Mouse (Mus musculus) lung, embryonic 16.5 days (tissue): Measurements from ENCODE around the gene Exoc6b. TPM values are rescaled to one million over a fixed set of nuclear protein-coding genes. Genes with fewer than 3 reads are reported as not detected.
"Not testable (repeated sequence)": the region's sequence is repeated elsewhere in the genome, so short reads cannot be mapped to it uniquely, and the experiment has no call there.

Experiments used
- ATAC-seq: fragments of 200-750 bp; cut with Nextera tagmentation; 2 replicates; pipeline ENCODE4 v1.8.0; 2017; ENCODE audit warnings: low read depth, mild to moderate bottlenecking, moderate library complexity
- H3K27ac ChIP-seq: fragments of 300-500 bp; sonication (generic); 2 replicates; pipeline ENCODE4 v1.5.1; 2014; ENCODE audit warnings: mild to moderate bottlenecking, control low read depth, low read length
- H3K27me3 ChIP-seq: fragments of 300-500 bp; sonication (generic); 2 replicates; pipeline ENCODE4 v1.6.1; 2014; ENCODE audit warnings: low read depth, low read length, mixed read lengths; ENCODE audit not compliant: control insufficient read depth, insufficient read depth
- H3K36me3 ChIP-seq: fragments of 300-500 bp; sonication (generic); 2 replicates; pipeline ENCODE4 v1.6.1; 2014; ENCODE audit warnings: low read length; ENCODE audit not compliant: control insufficient read depth, insufficient read depth
- H3K4me1 ChIP-seq: fragments of 300-500 bp; sonication (generic); replicated peaks from 2 replicates; pipeline ENCODE4 v1.6.1; 2014; ENCODE audit warnings: low read length, mixed read lengths; ENCODE audit not compliant: control insufficient read depth, insufficient read depth
- H3K4me2 ChIP-seq: fragments of 300-500 bp; sonication (generic); 2 replicates; pipeline ENCODE4 v1.6.1; 2014; ENCODE audit warnings: low read depth, low read length, control low read depth
- H3K4me3 ChIP-seq: fragments of 300-500 bp; sonication (generic); 2 replicates; pipeline ENCODE4 v1.5.1; 2014; ENCODE audit warnings: mild to moderate bottlenecking, low read length, control low read depth
- H3K9ac ChIP-seq: fragments of 300-500 bp; sonication (generic); 2 replicates; pipeline ENCODE4 v1.6.1; 2014; ENCODE audit warnings: low read length, control low read depth
- H3K9me3 ChIP-seq: fragments of 300-500 bp; sonication (generic); 2 replicates; pipeline ENCODE4 v1.6.1; 2016; ENCODE audit warnings: low read length; ENCODE audit not compliant: control insufficient read depth
- WGBS: fragments of 180-500 bp; shearing (Covaris S2); extraction: QIAGEN DNeasy Blood & Tissue Kit; methylation state at CpG from one replicate; pipeline ENCODE4 v1.1.7; 2014; 5-methylcytosine and 5-hydroxymethylcytosine counted together
- polyA plus RNA-seq: library from polyadenylated mRNA; unstranded; fragments of >200 nt; fragmentation: Nextera tagmentation; extraction: Ambion mirVana; gene quantifications from 2 replicates; pipeline ENCODE4 v1.2.1, GENCODE M21; 2015

Gene Exoc6b
- polyA plus RNA-seq, result 33.9 and 34.0 TPM in 2 replicates

GRCm38 (mm10) chr6:85069023-85069985 lies at the start of gene Exoc6b:
Gene Exoc6b, minus strand, starts transcription at chr6:85069513.
- no peaks in the 10 kb centered on the region for H3K27me3 ChIP-seq
- no peaks in the 10 kb centered on the region for H3K36me3 ChIP-seq
- ATAC-seq, result peak; percentile 98
- H3K4me1 ChIP-seq, result peaks cover 8% of the 10 kb centered on the region
- peak within 1 kb of the TSS; percentile 85 for H3K27ac ChIP-seq
- peak within 1 kb of the TSS; percentile 90 for H3K9ac ChIP-seq
- under 1% methylated on average over 59 of the region's 63 CpGs for WGBS
- peak within 1 kb of the TSS; percentile 88 for H3K4me3 ChIP-seq
- H3K4me2 ChIP-seq, result peak within 1 kb of the TSS; percentile 82
- no peaks in the 10 kb centered on the region for H3K9me3 ChIP-seq

- H3K4me1 ChIP-seq, H3K4me2 ChIP-seq, H3K4me3 ChIP-seq, H3K9ac ChIP-seq, H3K36me3 ChIP-seq, H3K27ac ChIP-seq, H3K9me3 ChIP-seq, H3K27me3 ChIP-seq: not testable (repeated sequence)
- WGBS, result 31% methylated on average over 8 of the region's 11 CpGs
- peak; percentile 74 for ATAC-seq
These were observed 48.5 kb upstream of the Exoc6b start for GRCm38 (mm10) chr6:85117545-85118511.

GRCm38 (mm10) chr6:85105033-85105615 lies 35.8 kb upstream of the Exoc6b start:
- Histone ChIP-seq H3K4me1 (peaks cover 3% of the 10 kb centered on the region; the same call in 1 of the 2 replicates), H3K9me3 (no peaks in the 10 kb centered on the region), H3K4me2 (no peak overlapping the region), H3K4me3 (no peak overlapping the region), H3K9ac (no peak overlapping the region), H3K27ac (no peak overlapping the region), H3K36me3 (no peaks in the 10 kb centered on the region), H3K27me3 (no peaks in the 10 kb centered on the region)
- WGBS, result 81% methylated on average over 10 of the region's 10 CpGs
- ATAC-seq, result no peak

- peaks cover 3% of the 10 kb centered on the region; the same call in 1 of the 2 replicates for H3K4me1 ChIP-seq
These were observed 34.0 kb upstream of the Exoc6b start for GRCm38 (mm10) chr6:85103321-85103720.

GRCm38 (mm10) chr6:85096441-85096840 lies 27.1 kb upstream of the Exoc6b start:
- no peak for ATAC-seq
- no peak overlapping the region for H3K27ac ChIP-seq
- WGBS, result 25% methylated on average over 2 of the region's 2 CpGs

More at GRCm38 (mm10) chr6:85103321-85103720, 34.0 kb upstream of the Exoc6b start:
- 85% methylated on average over 3 of the region's 3 CpGs for WGBS
- Histone ChIP-seq H3K27me3 (no peaks in the 10 kb centered on the region), H3K36me3 (no peaks in the 10 kb centered on the region), H3K9ac (no peak overlapping the region), H3K4me3 (no peak overlapping the region), H3K27ac (no peak overlapping the region), H3K4me2 (no peak overlapping the region), H3K9me3 (no peaks in the 10 kb centered on the region)
- no peak for ATAC-seq

GRCm38 (mm10) chr6:85087425-85087824 lies 18.1 kb upstream of the Exoc6b start:
- no peaks in the 10 kb centered on the region for H3K36me3 ChIP-seq
- H3K4me1 ChIP-seq, result no peaks in the 10 kb centered on the region
- H3K27ac ChIP-seq, result no peak overlapping the region
- H3K9ac ChIP-seq, result no peak overlapping the region
- no peak overlapping the region for H3K4me2 ChIP-seq
- H3K9me3 ChIP-seq, result no peaks in the 10 kb centered on the region
- H3K4me3 ChIP-seq, result no peak overlapping the region
- H3K27me3 ChIP-seq, result no peaks in the 10 kb centered on the region
- ATAC-seq, result no peak
- WGBS, result 79% methylated on average over 4 of the region's 4 CpGs

More at GRCm38 (mm10) chr6:85096441-85096840, 27.1 kb upstream of the Exoc6b start:
- H3K4me1 ChIP-seq, result peaks cover 5% of the 10 kb centered on the region; the same call in 1 of the 2 replicates
- H3K36me3 ChIP-seq, result no peaks in the 10 kb centered on the region
- no peak overlapping the region for H3K4me3 ChIP-seq
- no peak overlapping the region for H3K9ac ChIP-seq
- no peak overlapping the region for H3K4me2 ChIP-seq
- no peaks in the 10 kb centered on the region for H3K9me3 ChIP-seq
- H3K27me3 ChIP-seq, result no peaks in the 10 kb centered on the region

- Histone ChIP-seq H3K9me3 (no peaks in the 10 kb centered on the region), H3K4me2 (no peak overlapping the region), H3K36me3 (no peaks in the 10 kb centered on the region), H3K27me3 (no peaks in the 10 kb centered on the region), H3K4me1 (no peaks in the 10 kb centered on the region), H3K27ac (no peak overlapping the region), H3K9ac (no peak overlapping the region), H3K4me3 (no peak overlapping the region)
- ATAC-seq, result no peak
- WGBS, result 67% methylated on average over 3 of the region's 3 CpGs
These were observed 17.3 kb upstream of the Exoc6b start for GRCm38 (mm10) chr6:85086645-85087044.

GRCm38 (mm10) chr6:85076179-85076720 lies 6.9 kb upstream of the Exoc6b start:
- not testable (repeated sequence) for H3K4me3 ChIP-seq, H3K4me1 ChIP-seq, H3K36me3 ChIP-seq, H3K27me3 ChIP-seq, H3K4me2 ChIP-seq, H3K27ac ChIP-seq, ATAC-seq, H3K9me3 ChIP-seq, H3K9ac ChIP-seq
- WGBS, result 78% methylated on average over 29 of the region's 29 CpGs
